Mouse (Mus musculus) intestine, postnatal 0 days (tissue): ENCODE data around the gene E130218I03Rik. TPM values are rescaled to one million over a fixed set of nuclear protein-coding genes. Genes with fewer than 3 reads are reported as not detected.
A peak's percentile ranks its signal among the peaks of the same experiment; 100 is the strongest.

ENCODE experiments used
- ATAC-seq: fragments of 200-750 bp; cut with Nextera tagmentation; 2 replicates; pipeline ENCODE4 v1.8.0; 2017; ENCODE audit warnings: mild to moderate bottlenecking, moderate TSS enrichment, moderate library complexity
- H3K27ac ChIP-seq: fragments of 300-500 bp; sonication (generic); 2 replicates; pipeline ENCODE4 v1.5.1; 2014; ENCODE audit warnings: mild to moderate bottlenecking, low read depth, low read length, moderate library complexity
- H3K27me3 ChIP-seq: fragments of 300-500 bp; sonication (generic); replicated peaks from 2 replicates; pipeline ENCODE4 v1.6.1; 2014; ENCODE audit warnings: low read length, mixed read lengths; ENCODE audit not compliant: control insufficient read depth, insufficient read depth
- H3K36me3 ChIP-seq: fragments of 300-500 bp; sonication (generic); 2 replicates; pipeline ENCODE4 v1.6.1; 2014; ENCODE audit warnings: mild to moderate bottlenecking, moderate library complexity; ENCODE audit not compliant: control insufficient read depth, insufficient read depth
- H3K4me1 ChIP-seq: fragments of 300-500 bp; sonication (generic); replicated peaks from 2 replicates; pipeline ENCODE4 v1.6.1; 2014; ENCODE audit warnings: antibody characterized with exemption, low read length, mixed read lengths; ENCODE audit not compliant: control insufficient read depth, insufficient read depth
- H3K4me2 ChIP-seq: fragments of 300-500 bp; sonication (generic); replicated peaks from 2 replicates; pipeline ENCODE4 v1.6.1; 2014; ENCODE audit warnings: low read depth, mild to moderate bottlenecking, moderate library complexity
- H3K4me3 ChIP-seq: fragments of 300-500 bp; sonication (generic); 2 replicates; pipeline ENCODE4 v1.5.1; 2014; ENCODE audit warnings: low read depth, low read length
- H3K9ac ChIP-seq: fragments of 300-500 bp; sonication (generic); 2 replicates; pipeline ENCODE4 v1.6.1; 2014; ENCODE audit warnings: mild to moderate bottlenecking, low read depth, low read length
- H3K9me3 ChIP-seq: fragments of 300-500 bp; sonication (generic); 2 replicates; pipeline ENCODE4 v1.6.1; 2016; ENCODE audit warnings: mixed run types; ENCODE audit not compliant: control insufficient read depth
- CTCF ChIP-seq: sonication (generic); IDR thresholded peaks from 2 replicates; pipeline ENCODE4 v1.5.1; 2016; ENCODE audit warnings: low read depth, mild to moderate bottlenecking, control low read depth, antibody characterized with exemption, moderate library complexity
- WGBS: fragments of 180-500 bp; shearing (Covaris S2); extraction: QIAGEN DNeasy Blood & Tissue Kit; methylation state at CpG from one replicate; pipeline ENCODE4 v1.1.7; 2014; 5-methylcytosine and 5-hydroxymethylcytosine counted together
- polyA plus RNA-seq: library from polyadenylated mRNA; unstranded; fragments of >200 nt; fragmentation: Nextera tagmentation; extraction: Ambion mirVana; gene quantifications from 2 replicates; pipeline ENCODE4 v1.2.1, GENCODE M21; 2015

The E130218I03Rik gene
- polyA plus RNA-seq, 1 experiment from 2014 or later = 0.46 TPM

GRCm38 (mm10) chr4:134245148-134245843, 1.8 kb downstream of the E130218I03Rik start, which contains the start of gene Zfp593:
Gene Zfp593 (minus strand): TSS chr4:134245592.
- peak; percentile 65 for ATAC-seq
- peak within 1 kb of the TSS; percentile 98 for H3K4me2 ChIP-seq
- peaks cover 16% of the 10 kb centered on the region for H3K27me3 ChIP-seq
- TF ChIP-seq CTCF = peak; percentile 91
- H3K9ac ChIP-seq = peak within 1 kb of the TSS; percentile 71
- H3K9me3 ChIP-seq = no peaks in the 10 kb centered on the region
- H3K27ac ChIP-seq = peak within 1 kb of the TSS; percentile 64; the same call in 1 of the 2 replicates
- WGBS = under 1% methylated on average over 60 of the region's 60 CpGs
- H3K4me1 ChIP-seq = peaks cover 4% of the 10 kb centered on the region; the same call in 1 of the 2 replicates
- peak within 1 kb of the TSS; percentile 74 for H3K4me3 ChIP-seq
- H3K36me3 ChIP-seq = no peaks in the 10 kb centered on the region; the same call in 1 of the 2 replicates

- Histone ChIP-seq H3K36me3 (no peaks in the 10 kb centered on the region; the same call in 1 of the 2 replicates), H3K4me2 (no peak overlapping the region), H3K27ac (no peak overlapping the region), H3K9ac (no peak overlapping the region), H3K9me3 (no peaks in the 10 kb centered on the region), H3K4me1 (peaks cover 4% of the 10 kb centered on the region; the same call in 1 of the 2 replicates), H3K27me3 (peaks cover 26% of the 10 kb centered on the region), H3K4me3 (no peak overlapping the region)
- 50% methylated on average over 4 of the region's 4 CpGs for WGBS
- TF ChIP-seq CTCF = no peak
- ATAC-seq = no peak
These were observed 2.8 kb downstream of the E130218I03Rik start for GRCm38 (mm10) chr4:134246256-134246655.

DNA sequence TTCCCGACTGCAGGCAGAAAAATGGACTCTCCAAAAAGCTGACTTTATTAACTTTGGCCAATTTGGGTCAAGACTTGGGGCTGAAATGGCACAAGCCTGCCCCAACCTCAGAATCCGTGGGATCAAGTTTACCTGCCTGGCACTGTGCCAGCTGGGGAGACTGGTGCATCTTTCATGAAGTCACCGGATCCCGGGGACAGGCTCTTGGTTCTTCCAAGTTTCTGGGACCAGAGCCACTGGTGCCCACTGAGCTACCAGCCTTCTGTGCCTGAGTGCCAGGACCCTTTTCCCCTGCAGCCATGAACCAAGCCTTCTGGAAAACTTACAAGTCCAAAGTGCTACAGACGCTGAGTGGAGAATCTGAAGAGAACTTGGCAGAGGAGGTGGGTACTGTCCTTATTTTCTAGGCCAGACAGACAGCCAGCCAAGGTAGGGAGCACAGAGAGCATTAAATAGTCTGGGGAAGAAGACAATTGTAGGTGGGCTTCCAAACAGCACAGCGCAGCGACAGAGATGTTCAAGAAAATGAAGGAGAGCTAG, 3.3 kb downstream of the E130218I03Rik start, which contains the start of gene Gm30191:
Gm30191 (plus strand) TSS at position 217 of the 540 bp plus-strand sequence.
- no peak for TF ChIP-seq CTCF
- Histone ChIP-seq H3K4me1 (peaks cover 4% of the 10 kb centered on the region; the same call in 1 of the 2 replicates), H3K4me2 (peak within 1 kb of the TSS; percentile 98), H3K4me3 (peak within 1 kb of the TSS; percentile 74), H3K27ac (no peak within 1 kb of the TSS), H3K36me3 (no peaks in the 10 kb centered on the region; the same call in 1 of the 2 replicates), H3K27me3 (peaks cover 31% of the 10 kb centered on the region), H3K9me3 (no peaks in the 10 kb centered on the region), H3K9ac (no peak within 1 kb of the TSS)
- 65% methylated on average over 7 of the region's 7 CpGs for WGBS
- ATAC-seq = no peak

- WGBS = 1% methylated on average over 30 of the region's 30 CpGs
These were observed 6.2 kb downstream of the E130218I03Rik start for GRCm38 (mm10) chr4:134249651-134250050.

GRCm38 (mm10) chr4:134250116-134250929, 6.9 kb downstream of the E130218I03Rik start:
- Histone ChIP-seq H3K4me3 (peak overlapping the region; percentile 50), H3K27me3 (peaks cover 63% of the 10 kb centered on the region), H3K9me3 (no peaks in the 10 kb centered on the region), H3K4me1 (no peaks in the 10 kb centered on the region), H3K27ac (no peak overlapping the region), H3K36me3 (no peaks in the 10 kb centered on the region), H3K4me2 (peak overlapping the region; percentile 85), H3K9ac (no peak overlapping the region)
- 26% methylated on average over 27 of the region's 27 CpGs for WGBS
- TF ChIP-seq CTCF = no peak
- no peak for ATAC-seq

More at GRCm38 (mm10) chr4:134249651-134250050, 6.2 kb downstream of the E130218I03Rik start:
- Histone ChIP-seq H3K9me3 (no peaks in the 10 kb centered on the region), H3K27me3 (peaks cover 60% of the 10 kb centered on the region), H3K27ac (no peak overlapping the region), H3K4me3 (peak overlapping the region; percentile 28), H3K4me1 (peaks cover 3% of the 10 kb centered on the region; the same call in 1 of the 2 replicates), H3K36me3 (no peaks in the 10 kb centered on the region), H3K9ac (0 out of 2 replicates have a peak overlapping the region, but pooled peaks have one; percentile 17), H3K4me2 (peak overlapping the region; percentile 85)
- peak; percentile 97 for TF ChIP-seq CTCF
- ATAC-seq = peak; percentile 46; the same call in 1 of the 2 replicates

DNA sequence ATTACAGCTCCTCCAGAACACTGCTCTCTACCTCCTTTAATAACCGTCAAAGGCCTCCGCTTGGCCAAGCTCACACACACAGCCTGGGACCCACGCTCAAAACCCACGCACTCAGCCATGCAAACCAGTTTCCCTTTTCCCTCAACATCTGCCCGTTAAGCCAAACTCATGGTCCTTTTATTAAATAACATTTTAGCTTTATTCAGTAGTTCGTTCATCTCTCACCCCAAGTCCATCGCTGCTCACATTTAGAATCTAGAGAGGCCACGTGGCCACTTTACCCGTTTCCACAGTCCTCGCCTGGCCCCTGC, 7.4 kb downstream of the E130218I03Rik start:
- no peak for ATAC-seq
- Histone ChIP-seq H3K9ac (peak overlapping the region; percentile 22; the same call in 1 of the 2 replicates), H3K4me1 (no peaks in the 10 kb centered on the region), H3K27me3 (peaks cover 63% of the 10 kb centered on the region), H3K9me3 (no peaks in the 10 kb centered on the region), H3K36me3 (no peaks in the 10 kb centered on the region), H3K4me3 (peak overlapping the region; percentile 50), H3K4me2 (peak overlapping the region; percentile 85), H3K27ac (no peak overlapping the region)
- no peak for TF ChIP-seq CTCF
- WGBS = 25% methylated on average over 10 of the region's 10 CpGs
